Mouse (Mus musculus) lung, embryonic 16.5 days (tissue): ENCODE measurements around the gene Reln. TPM values are rescaled to one million over a fixed set of nuclear protein-coding genes. Genes with fewer than 3 reads are reported as not detected.

Experiments used
- ATAC-seq: fragments of 200-750 bp; cut with Nextera tagmentation; 2 replicates; pipeline ENCODE4 v1.8.0; 2017; ENCODE audit warnings: low read depth, mild to moderate bottlenecking, moderate library complexity
- H3K27ac ChIP-seq: fragments of 300-500 bp; sonication (generic); 2 replicates; pipeline ENCODE4 v1.5.1; 2014; ENCODE audit warnings: mild to moderate bottlenecking, control low read depth, low read length
- H3K27me3 ChIP-seq: fragments of 300-500 bp; sonication (generic); 2 replicates; pipeline ENCODE4 v1.6.1; 2014; ENCODE audit warnings: low read depth, low read length, mixed read lengths; ENCODE audit not compliant: control insufficient read depth, insufficient read depth
- H3K36me3 ChIP-seq: fragments of 300-500 bp; sonication (generic); 2 replicates; pipeline ENCODE4 v1.6.1; 2014; ENCODE audit warnings: low read length; ENCODE audit not compliant: control insufficient read depth, insufficient read depth
- H3K4me1 ChIP-seq: fragments of 300-500 bp; sonication (generic); replicated peaks from 2 replicates; pipeline ENCODE4 v1.6.1; 2014; ENCODE audit warnings: low read length, mixed read lengths; ENCODE audit not compliant: control insufficient read depth, insufficient read depth
- H3K4me2 ChIP-seq: fragments of 300-500 bp; sonication (generic); 2 replicates; pipeline ENCODE4 v1.6.1; 2014; ENCODE audit warnings: low read depth, low read length, control low read depth
- H3K4me3 ChIP-seq: fragments of 300-500 bp; sonication (generic); 2 replicates; pipeline ENCODE4 v1.5.1; 2014; ENCODE audit warnings: mild to moderate bottlenecking, low read length, control low read depth
- H3K9ac ChIP-seq: fragments of 300-500 bp; sonication (generic); 2 replicates; pipeline ENCODE4 v1.6.1; 2014; ENCODE audit warnings: low read length, control low read depth
- H3K9me3 ChIP-seq: fragments of 300-500 bp; sonication (generic); 2 replicates; pipeline ENCODE4 v1.6.1; 2016; ENCODE audit warnings: low read length; ENCODE audit not compliant: control insufficient read depth
- WGBS: fragments of 180-500 bp; shearing (Covaris S2); extraction: QIAGEN DNeasy Blood & Tissue Kit; methylation state at CpG from one replicate; pipeline ENCODE4 v1.1.7; 2014; 5-methylcytosine and 5-hydroxymethylcytosine counted together
- polyA plus RNA-seq: library from polyadenylated mRNA; unstranded; fragments of >200 nt; fragmentation: Nextera tagmentation; extraction: Ambion mirVana; gene quantifications from 2 replicates; pipeline ENCODE4 v1.2.1, GENCODE M21; 2015

The Reln gene
- polyA plus RNA-seq, 1 experiment from 2014 or later = 0.94 TPM

DNA sequence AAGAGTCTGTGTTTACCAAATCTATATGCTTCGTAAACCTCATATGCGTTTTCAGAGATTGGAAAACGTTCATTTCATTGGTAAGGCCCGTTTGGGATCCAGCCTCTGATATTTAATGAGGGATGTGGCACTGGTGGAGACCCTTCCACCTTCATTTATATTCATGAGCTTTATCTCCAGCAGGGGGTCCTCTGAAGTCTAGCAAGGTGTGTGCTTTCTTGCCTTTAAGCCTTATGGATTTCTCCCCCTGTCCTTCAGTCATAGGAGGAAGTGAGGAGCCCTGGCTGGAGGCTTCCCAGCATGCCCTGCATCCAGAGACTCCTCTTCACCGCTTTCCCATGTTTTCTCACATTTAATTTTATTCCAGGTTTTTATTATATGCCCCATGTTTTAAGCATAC, 269.5 kb downstream of the Reln start:
- Histone ChIP-seq H3K9me3 (no peaks in the 10 kb centered on the region), H3K27ac (no peak overlapping the region), H3K4me3 (no peak overlapping the region), H3K9ac (no peak overlapping the region), H3K4me1 (no peaks in the 10 kb centered on the region), H3K27me3 (no peaks in the 10 kb centered on the region), H3K36me3 (no peaks in the 10 kb centered on the region), H3K4me2 (no peak overlapping the region)
- no peak for ATAC-seq
- WGBS = 61% methylated on average over 5 of the region's 5 CpGs

DNA sequence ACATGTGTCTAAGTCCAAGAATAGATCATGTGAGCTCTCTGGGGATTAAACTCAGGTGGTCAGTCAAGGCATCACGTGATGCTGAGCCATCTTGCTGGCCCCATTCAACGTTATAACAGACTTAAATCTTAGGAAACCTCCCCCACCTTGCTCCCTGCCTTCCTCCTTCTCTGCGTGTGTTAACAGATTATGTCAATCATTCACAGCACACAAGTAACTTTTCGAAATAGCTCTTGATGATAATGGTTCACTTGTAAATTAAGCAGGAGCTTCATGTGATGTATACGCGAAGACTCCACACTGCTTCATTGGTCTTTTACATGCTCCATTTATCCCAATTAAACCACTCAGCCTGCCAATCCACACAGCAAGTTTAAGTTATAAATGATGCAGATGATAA, 271.9 kb downstream of the Reln start:
- no peaks in the 10 kb centered on the region for H3K9me3 ChIP-seq
- no peaks in the 10 kb centered on the region for H3K27me3 ChIP-seq
- no peak overlapping the region for H3K4me2 ChIP-seq
- H3K9ac ChIP-seq = no peak overlapping the region
- no peaks in the 10 kb centered on the region for H3K36me3 ChIP-seq
- ATAC-seq = no peak
- H3K4me3 ChIP-seq = no peak overlapping the region
- no peaks in the 10 kb centered on the region for H3K4me1 ChIP-seq
- no peak overlapping the region for H3K27ac ChIP-seq
- 74% methylated on average over 6 of the region's 6 CpGs for WGBS

DNA sequence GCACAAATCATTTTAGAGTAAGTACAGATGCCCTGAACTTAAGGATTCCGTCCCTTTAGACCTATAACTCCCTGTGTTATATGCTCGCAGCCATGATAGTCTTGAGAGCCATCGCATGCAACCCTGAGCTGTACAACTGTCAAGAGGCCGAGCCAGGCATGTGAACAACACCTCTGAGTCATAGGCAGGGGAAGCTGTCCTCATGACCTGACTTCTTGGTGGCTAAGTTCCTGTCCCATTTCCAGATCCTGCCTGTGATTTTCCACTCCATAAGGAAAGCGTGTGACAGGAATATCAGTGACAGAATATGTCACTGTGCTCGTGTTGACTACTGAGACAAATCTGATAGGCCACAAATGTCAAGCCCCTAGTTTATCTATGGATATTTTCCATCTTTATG, 285.3 kb downstream of the Reln start:
- WGBS = 58% methylated on average over 6 of the region's 6 CpGs
- Histone ChIP-seq H3K4me1 (no peaks in the 10 kb centered on the region), H3K4me2 (no peak overlapping the region), H3K27me3 (no peaks in the 10 kb centered on the region), H3K9ac (no peak overlapping the region), H3K36me3 (no peaks in the 10 kb centered on the region), H3K9me3 (no peaks in the 10 kb centered on the region), H3K27ac (no peak overlapping the region), H3K4me3 (no peak overlapping the region)
- ATAC-seq = no peak

GRCm38 (mm10) chr5:22041825-22042224, 302.7 kb downstream of the Reln start:
- no peaks in the 10 kb centered on the region for H3K36me3 ChIP-seq
- 75% methylated on average over 6 of the region's 6 CpGs for WGBS

DNA sequence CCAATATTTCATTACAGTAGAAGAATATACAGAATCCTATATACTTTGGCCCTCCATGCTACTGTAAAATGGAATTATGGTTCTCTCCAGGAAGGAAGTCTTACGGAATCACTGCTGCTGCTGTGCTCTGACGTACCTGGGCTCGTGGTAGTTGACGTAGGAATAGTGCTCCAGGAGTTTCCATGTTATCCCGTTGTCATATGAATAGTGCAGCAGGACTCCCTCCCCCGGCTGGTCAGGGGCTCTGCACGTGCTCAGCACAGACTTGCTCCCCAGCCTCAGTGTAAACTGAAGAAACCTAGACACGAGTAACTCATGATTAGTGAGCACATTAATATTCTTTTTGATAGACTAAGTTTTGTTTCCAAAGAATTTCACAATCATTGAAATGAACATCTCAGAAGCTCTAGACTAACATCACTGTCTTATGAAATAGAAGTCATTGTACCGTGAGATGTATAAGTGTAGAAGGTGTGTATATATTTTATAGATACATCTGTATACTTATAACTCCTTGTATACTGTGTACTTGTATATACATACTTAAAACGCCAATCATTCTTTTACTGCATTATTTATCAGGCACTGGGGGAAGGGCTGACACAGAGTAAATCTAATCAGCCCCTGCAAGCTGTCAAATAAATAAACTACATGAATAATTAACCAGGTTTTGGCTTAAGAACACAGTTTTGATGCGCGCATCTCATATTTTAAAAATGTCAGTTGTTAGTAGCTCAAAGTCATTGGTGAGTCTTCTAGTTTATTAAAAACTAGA, 304.9 kb downstream of the Reln start:
- Histone ChIP-seq H3K4me2 (no peak overlapping the region), H3K36me3 (no peaks in the 10 kb centered on the region), H3K27me3 (no peaks in the 10 kb centered on the region), H3K4me1 (no peaks in the 10 kb centered on the region), H3K27ac (no peak overlapping the region), H3K9ac (no peak overlapping the region), H3K9me3 (no peaks in the 10 kb centered on the region), H3K4me3 (no peak overlapping the region)
- WGBS = 81% methylated on average over 12 of the region's 12 CpGs
- no peak for ATAC-seq

More at GRCm38 (mm10) chr5:22041825-22042224, 302.7 kb downstream of the Reln start:
- H3K27me3 ChIP-seq = no peaks in the 10 kb centered on the region
- H3K4me2 ChIP-seq = no peak overlapping the region
- no peak overlapping the region for H3K9ac ChIP-seq
- ATAC-seq = no peak
- no peak overlapping the region for H3K4me3 ChIP-seq
- no peaks in the 10 kb centered on the region for H3K4me1 ChIP-seq
- no peaks in the 10 kb centered on the region for H3K9me3 ChIP-seq
- H3K27ac ChIP-seq = no peak overlapping the region

GRCm38 (mm10) chr5:22035201-22035600, 309.3 kb downstream of the Reln start:
- 66% methylated on average over 8 of the region's 8 CpGs for WGBS
- Histone ChIP-seq H3K9ac (no peak overlapping the region), H3K9me3 (no peaks in the 10 kb centered on the region), H3K27ac (no peak overlapping the region), H3K4me2 (no peak overlapping the region), H3K36me3 (no peaks in the 10 kb centered on the region), H3K4me1 (no peaks in the 10 kb centered on the region), H3K4me3 (no peak overlapping the region), H3K27me3 (no peaks in the 10 kb centered on the region)
- ATAC-seq = no peak

- Histone ChIP-seq H3K4me1 (no peaks in the 10 kb centered on the region), H3K4me2 (no peak overlapping the region), H3K27ac (no peak overlapping the region), H3K27me3 (no peaks in the 10 kb centered on the region), H3K4me3 (no peak overlapping the region), H3K9me3 (no peaks in the 10 kb centered on the region), H3K36me3 (no peaks in the 10 kb centered on the region), H3K9ac (no peak overlapping the region)
- WGBS = 87% methylated on average over 8 of the region's 8 CpGs
- ATAC-seq = no peak
Observed at GRCm38 (mm10) chr5:22033039-22033438, 311.5 kb downstream of the Reln start.

- H3K27ac ChIP-seq = no peak overlapping the region
- no peak overlapping the region for H3K4me2 ChIP-seq
- no peaks in the 10 kb centered on the region for H3K4me1 ChIP-seq
- 63% methylated on average over 7 of the region's 7 CpGs for WGBS
- ATAC-seq = no peak
- no peaks in the 10 kb centered on the region for H3K27me3 ChIP-seq
- no peak overlapping the region for H3K4me3 ChIP-seq
- H3K36me3 ChIP-seq = no peaks in the 10 kb centered on the region
- H3K9ac ChIP-seq = no peak overlapping the region
- H3K9me3 ChIP-seq = no peaks in the 10 kb centered on the region
Observed at GRCm38 (mm10) chr5:22031653-22032052, 312.8 kb downstream of the Reln start.

- Histone ChIP-seq H3K4me1 (no peaks in the 10 kb centered on the region), H3K4me3 (no peak overlapping the region), H3K36me3 (no peaks in the 10 kb centered on the region), H3K9me3 (no peaks in the 10 kb centered on the region), H3K4me2 (no peak overlapping the region), H3K27ac (no peak overlapping the region), H3K9ac (no peak overlapping the region), H3K27me3 (no peaks in the 10 kb centered on the region)
- 79% methylated on average over 11 of the region's 11 CpGs for WGBS
- no peak for ATAC-seq
Observed at GRCm38 (mm10) chr5:22028379-22028778, 316.1 kb downstream of the Reln start.
